Mouse (Mus musculus): ENCODE data around the gene Ugt1a8. TPM values are rescaled to one million over a fixed set of nuclear protein-coding genes. Genes with fewer than 3 reads are reported as not detected.
"Not testable (repeated sequence)": the region's sequence is repeated elsewhere in the genome, so short reads cannot be mapped to it uniquely, and the experiment has no call there.

Ugt1a8 gene
- total RNA-seq (2021) = not detected
- long read RNA-seq, experiment 1 = 0 reads
- long read RNA-seq, experiment 2 = 0 reads

DNA sequence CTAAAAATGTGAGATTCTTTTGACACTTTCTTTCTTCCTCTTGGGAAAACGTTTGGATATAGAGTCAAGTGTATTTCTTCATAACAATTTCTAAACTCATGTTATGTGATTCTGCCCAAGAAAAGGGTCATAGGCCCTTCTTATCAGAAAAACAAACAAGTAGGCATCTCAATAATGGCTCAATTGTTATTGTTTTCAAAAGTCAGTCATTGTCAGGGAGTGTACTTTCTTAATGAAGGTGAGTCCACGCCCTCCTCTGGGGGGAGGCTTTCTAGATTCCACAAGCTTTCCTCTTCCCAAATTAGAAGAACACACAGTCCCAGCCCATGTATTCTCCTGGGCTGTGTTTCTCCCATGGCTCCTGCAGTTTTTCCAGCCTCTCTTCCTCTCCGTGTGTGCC lies at the start of gene Ugt1a8:
Gene Ugt1a8 (plus strand): TSS at position 301 of the 400 bp plus-strand sequence.
- Histone ChIP-seq H3K27ac (no peak within 1 kb of the TSS), H3K4me3 (no peak within 1 kb of the TSS)
- TF ChIP-seq CTCF (IDR thresholded peaks at IDR 0.05) = no peak
- no peak for DNase-seq
- intact Hi-C loops (cut with DNase I) = no loop called here

DNA sequence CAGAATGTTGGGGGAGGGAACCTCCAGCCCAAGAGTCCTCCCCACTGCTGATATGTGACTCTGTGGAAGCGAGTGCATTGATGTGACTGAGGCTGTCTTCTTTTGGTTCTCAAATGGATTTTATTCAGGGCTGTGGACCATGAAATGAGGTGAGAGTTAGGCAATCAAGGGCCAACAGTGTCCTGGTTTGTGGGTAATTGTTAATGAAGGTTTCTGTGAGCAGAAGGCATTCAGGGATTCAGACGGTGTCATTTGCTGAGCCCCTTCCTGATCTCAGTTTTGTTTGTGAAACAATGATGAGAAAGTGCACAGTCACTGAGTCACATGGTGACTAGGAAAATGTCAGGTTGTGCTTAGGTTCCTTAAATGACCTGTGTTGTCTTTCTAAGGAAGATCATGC lies 44.6 kb upstream of the Ugt1a8 start:
- H3K27ac ChIP-seq; DNase-seq; H3K4me3 ChIP-seq; intact Hi-C loops (cut with DNase I): not testable (repeated sequence)

DNA sequence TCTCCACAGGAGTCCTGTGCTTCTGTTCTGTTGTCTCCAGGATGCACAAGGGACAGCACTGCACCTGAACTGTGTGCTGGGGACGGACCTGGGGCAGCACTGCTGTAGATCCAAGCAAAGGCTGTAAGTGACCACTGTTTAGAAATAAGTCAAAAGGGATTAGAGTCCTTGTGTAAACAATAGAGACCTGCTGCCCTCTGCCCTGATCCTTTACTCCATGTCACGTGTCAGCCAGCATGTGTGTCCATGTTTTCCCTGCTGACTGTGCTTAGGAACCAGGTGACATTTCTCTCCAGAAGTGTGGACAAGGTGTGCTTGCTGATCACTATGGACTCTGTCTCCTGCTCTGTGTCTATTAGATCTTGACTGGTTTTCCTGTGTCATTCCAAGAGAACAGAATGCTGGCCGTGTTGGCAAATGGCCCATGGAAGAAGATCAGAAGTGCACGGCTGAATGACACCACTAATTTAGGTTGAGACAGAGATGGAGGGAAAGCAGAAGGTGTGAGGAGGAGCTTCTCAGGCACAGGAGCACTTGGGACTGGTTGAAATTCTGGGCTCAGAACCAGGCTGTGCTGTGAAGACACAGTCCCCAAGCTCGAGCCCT lies 42.7 kb upstream of the Ugt1a8 start:
- H3K4me3 ChIP-seq; H3K27ac ChIP-seq; intact Hi-C loops (cut with DNase I); DNase-seq: not testable (repeated sequence)

DNA sequence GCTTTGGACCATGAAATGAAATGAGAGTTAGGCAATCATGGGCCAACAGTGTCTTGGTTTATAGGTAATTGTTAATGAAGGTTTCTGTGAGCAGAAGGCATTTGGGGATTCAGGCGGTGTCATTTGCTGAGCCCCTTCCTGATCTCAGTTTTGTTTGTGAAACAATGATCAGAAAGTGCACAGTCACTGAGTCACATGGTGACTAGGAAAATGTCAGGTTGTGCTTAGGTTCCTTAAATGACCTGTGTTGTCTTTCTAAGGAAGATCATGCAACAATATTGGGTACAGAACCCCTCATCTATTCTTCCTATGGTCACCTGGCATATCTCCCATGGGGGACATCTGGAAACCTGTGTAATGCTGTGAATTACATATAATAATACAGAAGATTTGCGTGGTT lies 40.2 kb upstream of the Ugt1a8 start:
- H3K27ac ChIP-seq; intact Hi-C loops (cut with DNase I); DNase-seq; H3K4me3 ChIP-seq: not testable (repeated sequence)

DNA sequence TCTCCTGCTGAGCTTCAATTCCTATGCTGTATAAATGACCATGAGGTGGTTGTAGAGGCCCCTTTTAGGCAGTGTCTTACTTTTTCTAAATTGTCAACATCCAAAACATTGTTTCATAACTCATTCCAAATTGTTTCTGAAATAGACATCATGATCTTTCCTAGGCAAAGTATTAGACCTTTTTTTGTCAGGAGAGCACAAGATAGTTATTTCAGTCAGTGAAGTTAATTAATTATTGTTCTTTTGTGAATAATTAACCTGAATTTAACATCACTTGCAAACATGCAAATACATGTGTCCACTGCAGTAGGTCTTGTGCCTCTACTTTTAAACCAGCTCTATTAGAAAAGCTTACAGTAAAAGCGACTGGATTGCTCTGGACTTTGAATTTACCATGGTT lies 32.5 kb upstream of the Ugt1a8 start, which contains the start of gene Ugt1a10:
Gene Ugt1a10 (plus strand): TSS at position 301 of the 400 bp plus-strand sequence.
- TF ChIP-seq CTCF (IDR thresholded peaks at IDR 0.05) = no peak
- DNase-seq = no peak
- Histone ChIP-seq H3K27ac (no peak within 1 kb of the TSS), H3K4me3 (no peak within 1 kb of the TSS)
- intact Hi-C loops (cut with DNase I) = no loop called here

DNA sequence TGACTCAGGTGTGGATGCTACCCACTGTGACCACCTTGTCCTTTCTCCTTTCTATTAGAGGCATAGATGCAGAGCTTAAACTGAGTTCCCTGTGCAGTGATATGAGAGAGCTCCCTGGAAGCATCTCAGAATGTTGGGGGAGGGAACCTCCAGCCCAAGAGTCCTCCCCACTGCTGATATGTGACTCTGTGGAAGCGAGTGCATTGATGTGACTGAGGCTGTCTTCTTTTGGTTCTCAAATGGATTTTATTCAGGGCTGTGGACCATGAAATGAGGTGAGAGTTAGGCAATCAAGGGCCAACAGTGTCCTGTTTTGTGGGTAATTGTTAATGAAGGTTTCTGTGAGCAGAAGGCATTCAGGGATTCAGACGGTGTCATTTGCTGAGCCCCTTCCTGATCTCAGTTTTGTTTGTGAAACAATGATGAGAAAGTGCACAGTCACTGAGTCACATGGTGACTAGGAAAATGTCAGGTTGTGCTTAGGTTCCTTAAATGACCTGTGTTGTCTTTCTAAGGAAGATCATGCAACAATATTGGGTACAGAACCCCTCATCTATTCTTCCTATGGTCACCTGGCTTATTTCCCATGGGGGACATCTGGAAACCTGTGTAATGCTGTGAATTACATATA lies 21.0 kb upstream of the Ugt1a8 start:
- H3K27ac ChIP-seq; DNase-seq; intact Hi-C loops (cut with DNase I); H3K4me3 ChIP-seq: not testable (repeated sequence)

DNA sequence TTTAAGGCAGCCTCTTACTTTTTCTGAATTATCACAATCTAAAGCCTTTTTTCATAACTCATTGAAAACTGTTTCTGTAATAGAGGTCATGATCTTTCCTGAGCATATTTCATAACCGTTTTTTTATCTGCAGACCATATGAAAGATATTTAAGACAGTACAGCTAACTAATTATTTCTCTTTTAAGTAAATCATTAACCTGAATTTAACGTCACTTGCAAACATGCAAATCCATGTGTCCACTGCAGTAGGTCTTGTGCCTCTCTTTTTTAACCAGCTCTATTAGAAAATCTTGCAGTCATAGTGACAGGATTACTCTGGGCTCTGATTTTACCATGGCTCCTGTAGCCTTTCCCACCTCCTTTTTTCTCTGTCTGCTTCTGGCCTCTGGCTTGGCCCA lies 17.1 kb upstream of the Ugt1a8 start, which contains the start of gene Ugt1a9:
Gene Ugt1a9 (plus strand): TSS at position 306 of the 400 bp plus-strand sequence.
- intact Hi-C loops (cut with DNase I) = no loop called here

DNA sequence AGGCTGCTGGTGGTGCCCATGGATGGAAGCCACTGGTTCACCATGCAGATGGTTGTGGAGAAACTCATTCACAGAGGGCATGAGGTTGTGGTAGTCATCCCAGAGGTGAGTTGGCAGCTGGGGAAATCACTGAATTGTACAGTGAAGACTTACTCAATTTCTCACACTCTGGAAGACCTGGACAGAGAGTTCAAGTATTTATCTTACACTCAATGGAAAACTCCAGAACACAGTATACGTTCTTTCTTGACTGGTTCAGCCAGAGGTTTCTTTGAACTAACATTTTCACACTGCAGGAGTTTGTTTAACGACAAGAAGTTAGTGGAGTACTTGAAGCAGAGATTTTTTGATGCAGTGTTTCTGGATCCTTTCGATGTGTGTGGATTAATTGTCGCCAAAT lies 16.7 kb upstream of the Ugt1a8 start:
- intact Hi-C loops (cut with DNase I) = no loop called here

More for the DNA sequence above, 17.1 kb upstream of the Ugt1a8 start, which contains the start of gene Ugt1a9:
- TF ChIP-seq CTCF (IDR thresholded peaks at IDR 0.05) = no peak
- no peak for DNase-seq
- H3K27ac ChIP-seq = no peak within 1 kb of the TSS
- no peak within 1 kb of the TSS for H3K4me3 ChIP-seq

DNA sequence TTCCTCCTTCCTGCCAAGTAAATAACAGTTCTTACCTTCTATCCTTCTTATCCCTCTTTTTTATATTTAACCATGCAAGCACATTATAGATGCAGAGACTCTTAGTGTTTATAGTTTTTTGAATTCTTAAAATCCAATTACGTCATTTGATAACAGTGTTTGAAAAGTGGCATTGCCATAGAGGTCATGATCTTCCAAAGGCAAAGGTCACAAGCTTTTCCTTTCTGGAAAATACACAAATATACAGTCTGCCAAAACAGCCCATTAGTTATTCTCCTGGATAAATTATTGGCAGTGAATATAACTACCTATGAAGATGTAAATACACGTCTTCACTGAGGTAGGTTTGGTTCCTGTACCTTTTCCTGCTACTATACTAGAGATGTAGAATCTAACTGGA lies 13.1 kb upstream of the Ugt1a8 start:
- intact Hi-C loops (cut with DNase I) = no loop called here
- Histone ChIP-seq H3K4me3 (no peak overlapping the region), H3K27ac (no peak overlapping the region)
- TF ChIP-seq CTCF (IDR thresholded peaks at IDR 0.05) = no peak
- DNase-seq = no peak

More for the DNA sequence above, 16.7 kb upstream of the Ugt1a8 start:
- TF ChIP-seq CTCF (IDR thresholded peaks at IDR 0.05) = no peak
- DNase-seq = no peak
- Histone ChIP-seq H3K27ac (no peak overlapping the region), H3K4me3 (no peak overlapping the region)

DNA sequence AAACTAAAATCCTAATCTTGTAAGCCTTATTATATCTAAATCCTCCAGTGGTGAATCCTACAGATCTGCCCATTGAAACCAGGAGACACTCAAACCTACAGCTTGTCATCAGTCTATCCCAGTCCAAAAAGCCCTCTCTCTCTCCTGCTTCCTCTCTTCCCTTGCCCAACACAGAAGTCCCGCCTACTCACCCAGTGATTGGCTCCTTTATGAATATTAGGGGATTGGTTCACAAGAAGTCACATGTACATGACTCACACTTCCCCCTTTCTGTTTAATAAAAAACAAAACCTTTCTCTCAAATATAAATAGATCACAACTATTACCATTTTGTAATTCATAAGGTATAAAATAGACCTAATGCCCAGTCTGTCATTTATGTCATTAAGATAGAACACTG lies 10.5 kb upstream of the Ugt1a8 start:
- no peak overlapping the region for H3K4me3 ChIP-seq
- no peak overlapping the region for H3K27ac ChIP-seq
- intact Hi-C loops (cut with DNase I) = no loop called here
- no peak for TF ChIP-seq CTCF (IDR thresholded peaks at IDR 0.05)
- DNase-seq = no peak

DNA sequence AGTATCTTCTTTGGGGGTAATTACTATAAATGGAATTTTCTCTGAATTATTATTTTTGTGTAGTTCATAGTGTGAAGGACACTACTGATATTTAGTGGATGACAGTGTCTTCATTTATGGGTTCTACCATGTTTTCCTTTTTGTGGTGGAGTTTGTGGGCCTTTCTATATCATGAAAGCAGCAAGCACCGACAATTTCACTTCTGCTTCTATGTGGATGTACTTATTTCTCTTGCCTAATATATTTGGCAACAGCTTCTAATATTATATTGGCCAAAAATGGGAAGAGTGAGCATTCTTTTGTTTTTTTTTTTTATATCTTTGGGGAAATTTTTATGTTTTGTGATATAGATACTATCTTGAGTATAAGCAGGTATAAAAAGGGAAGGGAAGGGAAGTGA lies 5.9 kb upstream of the Ugt1a8 start:
- Histone ChIP-seq H3K4me3 (no peak overlapping the region), H3K27ac (no peak overlapping the region)
- intact Hi-C loops (cut with DNase I) = no loop called here
- no peak for DNase-seq
- TF ChIP-seq CTCF (IDR thresholded peaks at IDR 0.05) = no peak

DNA sequence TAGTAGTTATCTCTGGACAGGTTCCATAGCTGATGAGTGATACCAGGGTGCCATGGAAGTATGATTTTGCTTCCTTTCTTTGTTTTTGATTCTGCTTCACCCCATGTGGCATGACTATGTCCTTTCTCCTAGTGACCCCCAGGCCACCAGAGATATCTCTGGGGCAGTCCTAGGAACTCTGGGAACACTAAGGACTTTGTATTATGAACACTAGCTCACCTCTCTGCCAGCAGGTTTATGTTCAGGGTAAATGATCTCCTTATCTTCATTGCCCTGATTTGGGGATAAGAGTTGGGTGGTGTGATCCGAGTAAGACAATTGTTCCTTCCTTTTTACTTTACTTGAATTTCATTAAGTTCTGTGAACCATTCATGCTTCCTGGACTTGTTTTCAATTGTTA lies 1.5 kb upstream of the Ugt1a8 start:
- no peak overlapping the region for H3K4me3 ChIP-seq
- H3K27ac ChIP-seq = no peak overlapping the region
- intact Hi-C loops (cut with DNase I) = no loop called here
- no peak for DNase-seq
- TF ChIP-seq CTCF (IDR thresholded peaks at IDR 0.05) = no peak

DNA sequence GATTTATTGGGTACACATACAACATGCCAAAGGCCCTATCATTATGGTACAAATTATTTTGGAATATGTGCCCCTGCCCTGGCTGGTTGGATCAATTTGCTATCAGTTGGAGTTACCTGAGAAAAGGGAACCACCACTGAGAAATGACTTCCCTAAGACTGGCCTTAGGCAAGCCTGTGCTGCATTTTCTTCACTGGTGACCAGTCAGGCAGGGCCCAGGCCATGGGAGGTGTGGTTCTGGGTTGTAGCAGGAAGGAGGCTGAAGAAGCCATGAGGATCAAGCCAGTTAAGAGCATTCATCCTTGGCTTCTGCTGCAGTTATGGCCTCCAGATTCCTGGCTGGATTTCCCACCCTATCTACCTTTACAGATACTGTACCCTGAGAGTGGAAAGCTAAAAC lies 4.7 kb downstream of the Ugt1a8 start:
- no peak for DNase-seq
- intact Hi-C loops (cut with DNase I) = no loop called here
- no peak for TF ChIP-seq CTCF (IDR thresholded peaks at IDR 0.05)
- Histone ChIP-seq H3K4me3 (no peak overlapping the region), H3K27ac (no peak overlapping the region)

DNA sequence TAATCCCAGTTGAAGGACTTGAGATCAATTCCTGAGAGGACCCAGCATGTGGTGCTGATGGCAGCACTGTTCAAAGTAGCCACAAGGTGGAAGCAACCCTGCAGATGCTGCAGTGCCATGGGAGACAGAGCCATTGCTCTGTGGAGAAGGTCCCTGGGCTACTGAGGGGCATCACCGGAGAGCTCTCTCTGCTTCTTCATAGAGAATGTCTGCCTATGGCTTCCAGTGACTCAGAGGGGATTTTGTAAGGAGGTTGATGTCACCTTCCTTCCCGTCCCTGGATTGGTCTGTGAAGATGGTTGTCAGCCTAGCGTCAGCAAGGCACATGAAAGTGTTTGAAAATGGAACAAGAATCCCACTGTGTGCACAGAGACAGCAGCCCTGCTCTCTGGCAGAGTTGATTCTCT lies 6.7 kb downstream of the Ugt1a8 start:
- H3K4me3 ChIP-seq; H3K27ac ChIP-seq; intact Hi-C loops (cut with DNase I); DNase-seq: not testable (repeated sequence)
